8 mouse cellular contexts compared by ENCODE assay signal in the genomic region with DNA sequence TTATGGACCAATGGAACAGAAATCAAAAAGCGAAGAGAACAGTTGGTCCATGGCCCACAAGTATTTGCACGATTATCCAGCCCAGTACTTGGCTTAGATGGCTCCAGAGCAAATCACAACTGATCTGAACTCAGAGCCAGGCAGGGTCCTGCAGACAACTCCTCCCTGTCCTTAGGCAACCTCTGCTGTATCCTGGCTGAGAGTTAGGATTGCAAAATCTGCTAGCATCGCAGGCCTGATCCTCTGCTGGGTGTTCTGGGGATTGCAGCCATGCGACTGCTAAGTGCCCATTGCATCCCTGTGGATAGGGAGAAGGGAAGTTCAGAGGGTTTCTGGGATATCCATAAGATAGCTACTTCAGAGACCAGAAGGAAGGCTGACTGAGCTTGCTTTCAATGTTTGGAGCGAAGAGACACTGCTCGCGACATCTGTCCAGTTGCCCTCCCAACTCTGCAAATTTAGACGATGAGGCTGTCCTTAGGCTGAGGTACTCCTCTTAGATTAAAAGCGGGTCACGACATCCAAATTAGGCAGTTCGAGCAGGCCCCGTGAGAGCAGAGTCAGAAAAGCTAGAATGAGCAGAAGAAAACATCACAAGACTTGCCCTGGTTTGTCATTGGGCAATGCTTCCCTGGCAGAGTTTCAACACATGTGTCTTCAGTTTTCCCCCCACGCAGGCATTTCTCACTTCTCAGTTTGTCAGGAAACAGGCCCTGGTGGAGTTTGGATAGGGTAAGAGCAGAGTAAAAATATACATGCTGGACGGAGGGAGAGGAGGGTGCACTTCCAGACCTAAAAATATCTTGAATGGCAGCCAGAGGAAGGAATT. TPM values are rescaled to one million over a fixed set of nuclear protein-coding genes. Genes with fewer than 3 reads are reported as not detected.
A peak's percentile ranks its signal among the peaks of the same experiment; 100 is the strongest.
DNase-seq lines count a peak whose midpoint lies in the region; ATAC-seq and TF ChIP-seq lines count a peak whose summit lies in the region.

No protein-coding gene starts in this region.

- WGBS in kidney, postnatal 0 days: 44% methylated on average over 14 of the region's 14 CpGs
- WGBS in stomach, postnatal 0 days: 42% methylated on average over 14 of the region's 14 CpGs

- TF ChIP-seq EP300 in stomach, postnatal 0 days (optimal IDR thresholded peaks at IDR 0.05): no peak

- peak; percentile 48; the same call in 1 of the 2 replicates for TF ChIP-seq CTCF in brain, embryonic 14.5 days (IDR thresholded peaks at IDR 0.05; ENCODE audit: borderline replicate concordance, extremely low read depth, insufficient read depth, insufficient read length)
- TF ChIP-seq CTCF in kidney, postnatal 0 days (IDR thresholded peaks at IDR 0.05; ENCODE audit: low read depth): peak; percentile 61
- TF ChIP-seq CTCF in stomach, postnatal 0 days (IDR thresholded peaks at IDR 0.05; ENCODE audit: low read depth): peak; percentile 71

- no peaks in the 10 kb centered on the region for H3K9me3 ChIP-seq in kidney, postnatal 0 days (replicated peaks; ENCODE audit: low read length)
- H3K9me3 ChIP-seq in stomach, postnatal 0 days (ENCODE audit: control insufficient read depth, low read length): no peaks in the 10 kb centered on the region

- H3K4me2 ChIP-seq in kidney, postnatal 0 days (ENCODE audit: low read length): no peak overlapping the region
- no peak overlapping the region for H3K4me2 ChIP-seq in stomach, postnatal 0 days (replicated peaks; ENCODE audit: low read depth)

- no peak overlapping the region for H3K9ac ChIP-seq in kidney, postnatal 0 days (ENCODE audit: low read depth, low read length)
- H3K9ac ChIP-seq in stomach, postnatal 0 days (ENCODE audit: low read length): no peak overlapping the region

- H3K4me1 ChIP-seq in kidney, postnatal 0 days (replicated peaks; ENCODE audit: insufficient read depth, low read length): peaks cover 15% of the 10 kb centered on the region; the same call in 1 of the 2 replicates
- peaks cover 2% of the 10 kb centered on the region; the same call in 1 of the 2 replicates for H3K4me1 ChIP-seq in stomach, postnatal 0 days (replicated peaks; ENCODE audit: control insufficient read depth, insufficient read depth)

- TF ChIP-seq POLR2A in brain, embryonic 14.5 days (IDR thresholded peaks at IDR 0.05; ENCODE audit: borderline replicate concordance, extremely low read depth, insufficient read depth, insufficient read length, poor library complexity, severe bottlenecking): no peak

- no peak overlapping the region for H3K4me3 ChIP-seq in kidney, postnatal 0 days (replicated peaks; ENCODE audit: low read depth, low read length)
- no peak overlapping the region for H3K4me3 ChIP-seq in stomach, postnatal 0 days (ENCODE audit: low read depth, low read length)

- H3K27me3 ChIP-seq in kidney, postnatal 0 days (ENCODE audit: insufficient read depth, low read length): no peaks in the 10 kb centered on the region
- H3K27me3 ChIP-seq in stomach, postnatal 0 days (ENCODE audit: control insufficient read depth, insufficient read depth, low read length): no peaks in the 10 kb centered on the region

- DNase-seq in right cerebral cortex, adult 18-20 months: peak; percentile 79
- DNase-seq in right cerebral cortex, postnatal 14 days: no peak
- DNase-seq in brain, embryonic 14.5 days (ENCODE audit: low read depth): peak; percentile 35
- peak; percentile 86 to 90 for DNase-seq in heart, adult 18-20 months
- peak; percentile 79 for DNase-seq in kidney, postnatal 0 days (ENCODE audit: low spot score)
- peak; percentile 72 to 74 for DNase-seq in lung, adult 18-20 months
- peak; percentile 50 for DNase-seq in stomach, postnatal 0 days (ENCODE audit: low spot score)
- DNase-seq in cerebellum, adult 11 months: no peak

- 0 out of 2 replicates have a peak, but pooled peaks cover 29% of the 10 kb centered on the region for H3K36me3 ChIP-seq in kidney, postnatal 0 days (ENCODE audit: insufficient read depth, low read length)
- H3K36me3 ChIP-seq in stomach, postnatal 0 days (ENCODE audit: control insufficient read depth, insufficient read depth, low read length): peaks cover 13% of the 10 kb centered on the region

- H3K27ac ChIP-seq in kidney, postnatal 0 days: peak overlapping the region; percentile 74
- peak overlapping the region; percentile 82 for H3K27ac ChIP-seq in stomach, postnatal 0 days (replicated peaks)

- peak; percentile 75; the same call in 1 of the 2 replicates for ATAC-seq in kidney, postnatal 0 days (replicated peaks; ENCODE audit: low FRiP score, low read depth)
- peak; percentile 70 for ATAC-seq in stomach, postnatal 0 days (ENCODE audit: low FRiP score, low TSS enrichment)

RNA-seq across cellular contexts. Expression of gene Naa20, which starts 13.7 kb away (rescaled TPM):
- polyA plus RNA-seq in brain, embryonic 14.5 days (2012; rRNA removed): 62.6 and 76.0 TPM in 2 replicates
- 10 to 100 TPM; 82.5 to 82.7 TPM for total RNA-seq in heart, adult 18-20 months (2021)
- 203 and 212 TPM in 2 replicates for polyA plus RNA-seq in kidney, postnatal 0 days (2015; fragmentation: Nextera tagmentation; extraction: Ambion mirVana)
- polyA plus RNA-seq in stomach, postnatal 0 days (2015; fragmentation: Nextera tagmentation; extraction: Ambion mirVana): 119 and 134 TPM in 2 replicates

RNA-seq across cellular contexts. Expression of gene Cfap61, which starts 46.4 kb away (rescaled TPM):
- polyA plus RNA-seq in brain, embryonic 14.5 days (2012; rRNA removed): 2.1 and 2.9 TPM in 2 replicates
- total RNA-seq in heart, adult 18-20 months (2021): 1 to 10 TPM in 1 of 2 experiments, under 1 TPM in 1; 0.37 to 1.2 TPM
- 0.32 and 0.51 TPM in 2 replicates for polyA plus RNA-seq in kidney, postnatal 0 days (2015; fragmentation: Nextera tagmentation; extraction: Ambion mirVana)
- polyA plus RNA-seq in stomach, postnatal 0 days (2015; fragmentation: Nextera tagmentation; extraction: Ambion mirVana): 0.16 and 0.77 TPM in 2 replicates

RNA-seq across cellular contexts. Expression of gene Crnkl1, which starts 46.7 kb away (rescaled TPM):
- polyA plus RNA-seq in brain, embryonic 14.5 days (2012; rRNA removed): 17.3 and 17.7 TPM in 2 replicates
- total RNA-seq in heart, adult 18-20 months (2021): 10 to 100 TPM; 18.0 to 19.7 TPM
- polyA plus RNA-seq in kidney, postnatal 0 days (2015; fragmentation: Nextera tagmentation; extraction: Ambion mirVana): 23.6 and 24.4 TPM in 2 replicates
- 13.4 and 15.2 TPM in 2 replicates for polyA plus RNA-seq in stomach, postnatal 0 days (2015; fragmentation: Nextera tagmentation; extraction: Ambion mirVana)

Comparison
In these comparisons a context has a peak if more than half of its experiments do, and no peak if none do; other contexts are left out.
1. DNase-seq: peak in right cerebral cortex, adult 18-20 months (single experiment), brain, embryonic 14.5 days (single experiment), heart, adult 18-20 months (2 of 2), kidney, postnatal 0 days (single experiment), lung, adult 18-20 months (2 of 2) and stomach, postnatal 0 days (single experiment); none in right cerebral cortex, postnatal 14 days (single experiment) and cerebellum, adult 11 months (single experiment).
2. Peak in every context shown above with its lines, with median percentiles within 50 percentile points of each other: CTCF ChIP-seq.